Mouse (Mus musculus): ENCODE results near the gene Actl10. TPM values are rescaled to one million over a fixed set of nuclear protein-coding genes. Genes with fewer than 3 reads are reported as not detected.

Gene Actl10
- polyA plus RNA-seq (2014; fragmentation: Illumina TruSeq; extraction: RNeasy Lipid Tissue Mini Kit (QIAGEN cat#74804); ENCODE audit: low read depth, low replicate concordance): not detected

GRCm38 (mm10) chr2:154551476-154551875 is at the start of gene Actl10:
Gene Actl10 (plus strand): TSS chr2:154551776.

GRCm38 (mm10) chr2:154546711-154547110 is 4.9 kb upstream of the Actl10 start, which contains the start of gene 1700003F12Rik:
Gene 1700003F12Rik (plus strand): TSS chr2:154547085.

GRCm38 (mm10) chr2:154558264-154559039 is 6.9 kb downstream of the Actl10 start, which contains the start of gene Necab3:
Gene Necab3 (minus strand): TSS chr2:154558890.

GRCm38 (mm10) chr2:154569836-154570286 is 18.3 kb downstream of the Actl10 start, which contains the start of gene E2f1:
Gene E2f1 (minus strand): TSS chr2:154569892.

Other genes starting within 250 kb of the Actl10 start
- gene Bpifb9b, start 244.5 kb upstream of the Actl10 start, polyA plus RNA-seq (2014; fragmentation: Illumina TruSeq; extraction: RNeasy Lipid Tissue Mini Kit (QIAGEN cat#74804); ENCODE audit: low read depth, low replicate concordance): not detected
- 11.8 TPM for gene Cdk5rap1, start 178.8 kb upstream of the Actl10 start, polyA plus RNA-seq (2014; fragmentation: Illumina TruSeq; extraction: RNeasy Lipid Tissue Mini Kit (QIAGEN cat#74804); ENCODE audit: low read depth, low replicate concordance)
- 0.53 TPM for gene Snta1, start 143.7 kb upstream of the Actl10 start, polyA plus RNA-seq (2014; fragmentation: Illumina TruSeq; extraction: RNeasy Lipid Tissue Mini Kit (QIAGEN cat#74804); ENCODE audit: low read depth, low replicate concordance)
- 6.5 TPM for gene Cbfa2t2, start 115.3 kb upstream of the Actl10 start, polyA plus RNA-seq (2014; fragmentation: Illumina TruSeq; extraction: RNeasy Lipid Tissue Mini Kit (QIAGEN cat#74804); ENCODE audit: low read depth, low replicate concordance)
- gene 1700003F12Rik, start 4.7 kb upstream of the Actl10 start, polyA plus RNA-seq (2014; fragmentation: Illumina TruSeq; extraction: RNeasy Lipid Tissue Mini Kit (QIAGEN cat#74804); ENCODE audit: low read depth, low replicate concordance): not detected
- not detected for gene Necab3, start 7.1 kb downstream of the Actl10 start, polyA plus RNA-seq (2014; fragmentation: Illumina TruSeq; extraction: RNeasy Lipid Tissue Mini Kit (QIAGEN cat#74804); ENCODE audit: low read depth, low replicate concordance)
- not detected for gene E2f1, start 18.1 kb downstream of the Actl10 start, polyA plus RNA-seq (2014; fragmentation: Illumina TruSeq; extraction: RNeasy Lipid Tissue Mini Kit (QIAGEN cat#74804); ENCODE audit: low read depth, low replicate concordance)
- 40.3 TPM for gene Pxmp4, start 51.9 kb downstream of the Actl10 start, polyA plus RNA-seq (2014; fragmentation: Illumina TruSeq; extraction: RNeasy Lipid Tissue Mini Kit (QIAGEN cat#74804); ENCODE audit: low read depth, low replicate concordance)
- 0.19 TPM for gene Zfp341, start 61.5 kb downstream of the Actl10 start, polyA plus RNA-seq (2014; fragmentation: Illumina TruSeq; extraction: RNeasy Lipid Tissue Mini Kit (QIAGEN cat#74804); ENCODE audit: low read depth, low replicate concordance)
- not detected for gene 4930519P11Rik, start 61.7 kb downstream of the Actl10 start, polyA plus RNA-seq (2014; fragmentation: Illumina TruSeq; extraction: RNeasy Lipid Tissue Mini Kit (QIAGEN cat#74804); ENCODE audit: low read depth, low replicate concordance)
- 36.4 TPM for gene Chmp4b, start 99.9 kb downstream of the Actl10 start, polyA plus RNA-seq (2014; fragmentation: Illumina TruSeq; extraction: RNeasy Lipid Tissue Mini Kit (QIAGEN cat#74804); ENCODE audit: low read depth, low replicate concordance)
- not detected for gene Gm14214, start 218.3 kb downstream of the Actl10 start, polyA plus RNA-seq (2014; fragmentation: Illumina TruSeq; extraction: RNeasy Lipid Tissue Mini Kit (QIAGEN cat#74804); ENCODE audit: low read depth, low replicate concordance)
- 54.8 TPM for gene Raly, start 239.3 kb downstream of the Actl10 start, polyA plus RNA-seq (2014; fragmentation: Illumina TruSeq; extraction: RNeasy Lipid Tissue Mini Kit (QIAGEN cat#74804); ENCODE audit: low read depth, low replicate concordance)
- gene a, start 239.6 kb downstream of the Actl10 start, polyA plus RNA-seq (2014; fragmentation: Illumina TruSeq; extraction: RNeasy Lipid Tissue Mini Kit (QIAGEN cat#74804); ENCODE audit: low read depth, low replicate concordance): not detected